Mouse (Mus musculus) lung, postnatal 4 days (tissue): Measurements from ENCODE around the gene Fam89a.

Source experiments
- DNase-seq, 2 experiments: peaks; one replicate each; pipeline ENCODE4 v3.0.0; 2021

Gene Fam89a

DNA sequence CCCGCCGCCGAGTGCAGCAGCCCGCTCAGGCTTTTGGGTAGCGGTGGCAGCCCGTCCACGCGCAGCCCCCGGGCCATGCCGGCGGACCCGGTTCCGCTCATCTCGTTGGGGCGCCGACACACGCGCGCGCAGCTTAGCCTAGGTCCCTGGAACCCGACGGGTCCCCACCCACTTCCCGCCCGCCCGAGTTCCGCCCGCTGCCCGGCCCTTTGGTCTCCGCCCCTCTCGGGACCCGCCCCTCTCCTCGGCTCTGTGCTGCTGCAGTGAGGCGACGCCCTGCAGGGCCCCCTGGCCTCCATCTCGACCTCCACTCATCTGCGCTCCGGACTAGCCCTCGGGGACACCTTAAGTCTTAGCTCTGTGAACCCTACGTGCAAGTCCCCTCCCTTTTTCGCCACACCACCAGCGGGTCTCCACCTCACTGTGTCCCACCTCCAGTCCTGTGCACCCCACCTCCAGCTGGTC lies at the start of gene Fam89a:
Fam89a (minus strand) TSS at position 124 of the 465 bp plus-strand sequence.
- peak; percentile 79 to 83 for DNase-seq

GRCm38 (mm10) chr8:124800542-124800941 lies 48.9 kb upstream of the Fam89a start:
- peak; percentile 38 to 68 for DNase-seq

GRCm38 (mm10) chr8:124795781-124796488 lies 44.3 kb upstream of the Fam89a start:
- DNase-seq: no peak

DNA sequence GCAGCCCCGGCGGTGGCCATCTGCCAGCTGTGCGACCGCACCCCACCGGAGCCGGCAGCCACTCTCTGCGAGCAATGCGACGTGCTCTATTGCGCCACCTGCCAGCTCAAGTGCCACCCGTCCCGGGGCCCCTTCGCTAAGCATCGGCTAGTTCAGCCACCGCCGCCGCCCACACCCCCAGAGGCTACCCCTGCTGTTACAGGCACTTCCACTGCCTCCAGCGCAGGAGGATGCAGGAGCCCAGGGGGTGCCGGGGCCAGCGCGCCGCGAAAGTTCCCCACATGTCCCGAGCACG lies 42.8 kb upstream of the Fam89a start:
- peak; percentile 74 to 75 for DNase-seq

GRCm38 (mm10) chr8:124793661-124794485 lies 42.2 kb upstream of the Fam89a start:
- DNase-seq: peak; percentile 21 to 50

DNA sequence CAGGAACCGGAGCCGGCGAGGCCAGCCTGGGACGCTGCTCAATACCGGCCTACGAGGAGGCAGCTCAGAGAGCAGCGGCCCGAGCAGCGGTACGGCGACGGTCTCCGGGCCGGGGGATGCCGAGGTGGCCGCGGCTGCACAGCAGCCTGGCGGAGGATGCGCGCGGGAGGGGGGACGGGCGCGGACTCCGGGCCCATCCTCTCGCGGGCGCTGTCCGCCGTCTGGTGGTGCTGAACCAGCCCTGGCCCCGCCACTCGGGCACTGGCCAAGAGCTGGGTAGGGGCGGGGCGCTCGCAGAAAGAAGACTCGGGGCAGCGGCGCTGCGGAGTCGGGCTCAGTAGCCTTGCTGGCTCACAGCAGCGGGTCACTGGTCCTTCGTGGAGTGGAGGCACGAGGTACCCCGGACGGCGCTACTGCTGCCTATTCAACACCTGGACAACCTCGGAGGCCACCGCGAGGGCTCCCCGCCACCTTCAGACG lies 41.6 kb upstream of the Fam89a start:
- DNase-seq: peak; percentile 92

DNA sequence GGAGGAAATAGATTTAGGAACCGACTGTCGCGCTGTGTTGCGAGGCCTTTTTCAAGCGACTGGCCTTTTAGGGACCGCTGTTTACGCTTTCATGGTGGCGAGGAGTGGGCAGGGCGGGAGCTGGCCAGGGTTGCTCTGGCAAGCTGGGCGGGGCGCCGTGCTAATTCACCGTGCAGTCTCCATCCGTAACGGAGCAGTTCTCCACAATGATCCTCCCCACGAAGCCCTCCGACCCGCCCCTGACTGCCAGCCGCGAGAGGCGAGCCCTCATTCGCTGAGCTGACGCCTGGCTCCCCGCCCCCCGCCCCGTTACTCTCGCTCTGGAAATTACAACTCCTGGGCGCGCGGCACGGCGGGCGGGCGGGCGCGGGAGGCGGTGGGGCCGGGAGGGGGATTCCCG lies 41.1 kb upstream of the Fam89a start, which contains the start of gene Trim67:
Trim67 (plus strand) TSS at position 385 of the 400 bp plus-strand sequence.
- DNase-seq: peak; percentile 59 to 74

- DNase-seq: no peak
Measured at GRCm38 (mm10) chr8:124792186-124792585, 40.6 kb upstream of the Fam89a start.

DNA sequence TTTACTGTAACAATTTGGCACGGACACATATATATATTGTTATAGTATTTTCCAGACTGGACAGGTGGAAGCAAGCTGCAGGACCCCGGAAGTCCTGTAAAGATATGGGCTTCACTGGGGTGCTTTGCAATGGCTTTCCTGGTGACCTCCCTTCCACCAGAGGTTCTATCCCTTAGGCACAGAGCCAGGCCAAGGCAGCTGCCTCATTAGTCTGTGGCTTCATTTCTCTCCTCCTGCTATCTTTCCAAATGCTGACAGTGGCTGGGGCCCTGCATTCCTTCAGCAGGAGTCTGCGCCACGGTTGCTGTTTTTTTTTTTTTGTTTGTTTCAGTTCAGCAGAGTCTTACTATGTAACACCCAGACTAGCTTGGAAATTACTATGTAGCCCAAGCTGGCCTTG lies 40.1 kb upstream of the Fam89a start:
- DNase-seq: no peak

GRCm38 (mm10) chr8:124790676-124791075 lies 39.0 kb upstream of the Fam89a start:
- DNase-seq: no peak

DNA sequence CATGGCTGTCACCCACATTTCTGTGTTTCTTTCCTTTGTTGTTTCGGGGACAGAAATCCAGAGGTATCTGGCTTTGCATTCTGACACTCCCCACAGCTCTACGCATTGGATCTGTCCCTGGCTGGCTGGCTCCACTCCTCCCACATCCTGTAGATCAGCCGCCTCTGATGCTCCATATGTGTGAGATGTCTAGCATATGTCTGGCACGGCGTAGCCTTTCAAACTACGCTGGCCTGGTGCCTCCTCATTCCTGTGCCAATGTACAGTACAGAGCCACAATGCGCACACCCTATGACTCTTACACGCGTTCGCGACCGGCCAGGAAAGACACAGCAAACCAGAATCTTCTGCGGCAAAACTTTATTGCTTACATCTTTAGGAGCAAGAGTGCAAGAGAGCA lies 33.0 kb upstream of the Fam89a start:
- DNase-seq: no peak

DNA sequence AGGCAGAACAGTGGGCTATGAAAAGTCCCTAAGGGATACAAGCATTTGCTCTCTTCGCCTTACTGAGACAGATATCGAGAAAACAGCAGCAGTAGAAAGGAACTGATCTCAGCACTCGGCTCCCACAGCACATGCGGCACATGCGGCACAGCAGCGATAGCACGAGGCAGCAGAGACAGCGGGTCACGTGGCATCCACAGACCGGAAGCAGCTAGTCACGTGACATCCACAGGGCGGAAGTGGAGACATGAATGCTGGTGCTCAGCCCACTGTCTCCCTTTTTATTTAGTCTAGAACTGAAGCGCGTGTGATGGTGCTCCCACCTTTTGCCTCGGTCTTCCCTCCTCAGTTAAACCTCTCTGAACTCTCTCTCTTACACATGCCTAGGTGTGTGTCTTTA lies 31.6 kb upstream of the Fam89a start:
- no peak for DNase-seq

DNA sequence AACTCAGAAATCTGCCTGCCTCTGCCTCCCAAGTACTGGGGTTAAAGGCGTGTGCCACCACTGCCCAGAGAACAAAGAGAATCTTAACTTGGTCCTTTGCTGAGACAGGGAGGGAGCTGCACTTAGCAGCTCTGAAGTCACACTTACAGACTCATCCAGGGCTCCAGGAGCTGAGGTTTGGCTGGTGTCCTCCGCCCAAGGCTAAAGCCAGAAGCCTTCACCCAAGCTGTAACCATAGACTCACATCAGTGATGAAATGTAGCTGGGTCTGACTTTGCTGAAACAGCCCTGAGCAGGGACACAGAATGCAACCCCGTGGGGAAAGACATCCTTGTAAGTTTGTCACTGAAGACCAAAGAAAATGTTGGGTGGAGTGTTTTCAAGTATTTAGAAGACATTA lies 30.8 kb upstream of the Fam89a start:
- no peak for DNase-seq

DNA sequence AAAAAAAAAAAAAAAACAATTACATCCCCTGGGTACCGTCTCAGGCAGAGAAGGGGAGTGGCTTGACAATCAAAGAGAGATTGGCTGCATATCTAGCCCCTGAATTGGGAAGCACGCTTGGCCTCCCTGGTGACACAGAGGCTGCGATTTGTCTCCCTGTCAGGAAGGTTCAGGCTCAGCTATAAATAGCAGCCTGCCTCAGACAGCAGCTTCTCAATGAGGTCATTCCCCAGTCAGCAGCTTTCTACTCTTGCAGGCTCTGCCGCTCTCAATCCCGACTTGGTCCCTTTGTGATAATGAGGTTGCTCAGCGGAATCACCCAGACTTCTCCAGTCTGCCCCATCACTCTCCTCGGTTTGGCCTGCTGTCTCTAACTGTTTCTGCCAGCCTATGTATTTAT lies 28.6 kb upstream of the Fam89a start:
- DNase-seq: peak; percentile 25 to 43

GRCm38 (mm10) chr8:124775695-124776094 lies 24.1 kb upstream of the Fam89a start:
- peak; percentile 62 to 74 for DNase-seq

DNA sequence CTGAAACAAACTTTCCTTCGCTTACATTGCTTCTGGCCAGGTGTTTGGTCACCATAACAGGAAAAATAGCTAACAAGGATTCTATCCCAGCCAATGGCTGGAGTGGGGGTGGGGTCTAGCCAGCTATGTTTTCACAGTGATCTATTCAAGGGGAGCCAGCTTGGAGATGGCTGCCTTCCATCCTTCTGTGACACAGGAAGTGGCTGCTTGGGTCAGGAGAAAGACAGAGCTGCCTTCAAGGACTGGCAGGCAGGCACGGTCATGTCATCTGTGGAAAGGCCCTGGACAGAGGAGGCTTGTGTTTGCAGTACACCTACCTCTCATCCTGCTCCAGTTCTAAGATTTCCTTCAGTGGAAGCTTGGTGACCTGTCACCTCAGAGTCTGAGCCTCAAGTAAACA lies 20.8 kb upstream of the Fam89a start:
- no peak for DNase-seq

DNA sequence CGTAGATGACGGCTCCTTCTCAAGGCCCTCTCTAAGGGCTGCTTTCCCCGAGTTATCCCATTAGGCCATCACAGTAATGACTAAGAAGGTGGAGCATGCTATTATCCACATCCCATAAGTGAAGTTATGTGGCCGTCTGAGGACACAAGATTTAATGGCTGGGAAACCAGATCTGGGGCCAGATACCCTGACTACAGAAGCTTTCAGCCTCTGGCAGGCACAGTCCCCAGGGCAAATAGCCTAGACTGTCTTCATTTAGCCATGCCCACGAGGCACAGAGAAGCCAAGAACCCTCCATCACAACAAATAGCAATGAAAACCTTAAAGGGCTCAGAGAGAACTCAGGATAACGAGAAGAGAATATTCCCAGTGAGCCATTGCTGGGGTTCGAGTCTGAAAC lies 11.4 kb upstream of the Fam89a start:
- DNase-seq: no peak

GRCm38 (mm10) chr8:124758544-124758943 lies 6.9 kb upstream of the Fam89a start:
- peak; percentile 37 to 64 for DNase-seq

DNA sequence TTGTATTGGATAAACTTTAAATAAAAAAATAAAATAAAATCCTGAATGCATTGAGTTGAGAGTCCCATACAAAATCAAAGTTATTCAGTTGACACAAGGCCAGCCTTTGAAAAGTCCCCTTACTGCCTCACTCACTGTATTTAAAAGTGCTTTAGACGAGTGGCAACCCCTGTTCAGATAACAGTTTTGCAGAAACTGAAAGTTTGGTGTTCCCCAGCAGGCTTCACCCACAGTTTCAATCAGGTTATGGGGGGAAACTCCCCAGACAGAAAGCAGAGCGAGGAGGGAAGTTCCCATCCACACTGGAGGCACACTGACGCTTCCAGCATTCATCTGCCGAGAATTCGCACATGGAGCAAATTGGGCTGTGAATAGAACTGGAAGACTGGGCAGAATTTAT lies 5.0 kb upstream of the Fam89a start:
- no peak for DNase-seq

GRCm38 (mm10) chr8:124756153-124756552 lies 4.5 kb upstream of the Fam89a start:
- no peak for DNase-seq

DNA sequence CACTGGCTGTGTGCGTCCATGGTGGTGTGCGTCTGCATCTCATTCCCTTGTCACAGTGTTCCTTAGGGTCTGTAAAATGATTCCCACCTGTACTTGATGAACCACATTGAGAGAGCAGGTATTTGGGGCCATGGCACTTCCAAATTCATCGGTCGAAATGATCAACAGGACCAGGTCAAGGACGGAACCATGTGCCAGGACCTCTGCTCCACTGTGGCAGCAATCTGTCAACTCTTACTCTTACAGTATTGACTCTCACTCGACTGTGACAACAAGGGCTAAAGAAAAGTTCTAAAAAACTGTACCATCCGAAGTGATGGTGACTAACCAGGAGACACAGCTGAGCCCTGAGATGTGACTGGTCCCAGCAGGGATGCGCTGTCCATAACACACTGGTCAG lies 3.8 kb upstream of the Fam89a start:
- no peak for DNase-seq

DNA sequence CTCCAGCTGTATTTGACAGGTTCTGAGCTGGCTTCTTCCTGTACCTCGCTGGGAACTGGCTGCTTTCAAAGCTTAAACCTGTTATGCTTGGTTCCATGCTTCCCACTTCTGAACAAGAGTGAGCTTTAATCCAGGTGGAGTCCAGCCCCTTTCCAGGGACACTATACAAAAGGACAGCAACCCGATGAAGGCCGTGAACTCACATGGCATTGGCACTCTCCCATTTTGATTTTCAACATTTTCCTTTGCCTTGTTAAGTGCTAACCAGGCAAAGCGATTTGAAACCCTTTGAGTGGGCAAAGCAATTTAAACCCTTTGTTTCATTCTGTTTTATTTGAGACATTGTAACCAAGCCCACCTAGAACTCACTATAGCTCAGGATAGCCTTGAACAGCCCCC lies 3.2 kb upstream of the Fam89a start:
- no peak for DNase-seq

DNA sequence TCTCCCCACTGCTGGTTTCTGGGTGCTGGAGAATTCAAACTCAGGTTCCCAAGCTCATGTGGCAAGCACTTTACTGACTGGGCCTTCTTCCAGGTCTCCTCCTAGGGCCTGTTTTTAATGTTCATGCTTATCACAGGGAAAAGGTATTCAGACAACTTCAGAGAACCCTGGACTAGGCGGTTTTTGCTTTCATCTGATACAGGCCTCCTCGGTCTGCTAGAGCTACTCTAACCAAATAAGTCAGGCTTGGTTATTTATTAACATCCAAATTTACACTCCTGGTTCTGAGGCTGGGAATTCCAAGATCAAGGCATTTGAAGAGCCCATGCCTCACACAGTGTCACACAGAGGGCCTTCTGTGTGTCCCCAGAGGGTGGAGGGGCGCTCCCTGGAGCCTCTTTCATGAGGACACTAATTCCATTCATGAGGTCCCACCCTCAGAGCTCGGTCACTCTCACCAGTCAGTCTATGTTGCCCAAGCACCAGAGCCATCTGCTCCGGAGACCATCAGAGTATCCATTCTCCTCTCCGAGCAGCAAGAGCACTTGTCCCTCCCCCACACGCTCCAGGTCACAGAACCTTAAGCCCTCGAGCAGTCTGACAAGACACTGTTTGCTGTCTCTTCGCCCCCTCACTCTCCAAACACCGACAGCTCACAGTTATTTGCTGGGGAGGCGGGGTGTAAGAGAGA lies 2.6 kb upstream of the Fam89a start:
- DNase-seq: peak in 1 of 2 experiments; percentile 31
